Mouse (Mus musculus) left cerebral cortex, adult 9 months (tissue): ENCODE measurements around the gene Olfr168.
"Not testable (repeated sequence)": the region's sequence is repeated elsewhere in the genome, so short reads cannot be mapped to it uniquely, and the experiment has no call there.

Experiments used
- DNase-seq, 2 experiments: peaks; one replicate each; pipeline ENCODE4 v3.0.0; 2022; ENCODE audit warnings: low spot score in 2 of 2

Olfr168 gene

GRCm38 (mm10) chr16:19535455-19535854 is at the start of gene Olfr168:
Gene Olfr168, minus strand, starts transcription at chr16:19535555.
- no peak for DNase-seq

GRCm38 (mm10) chr16:19571709-19572108 is 36.4 kb upstream of the Olfr168 start, which contains the start of gene Olfr169:
Gene Olfr169, minus strand, starts transcription at chr16:19571809.
- not testable (repeated sequence) for DNase-seq

- DNase-seq, result not testable (repeated sequence)
Observed at GRCm38 (mm10) chr16:19553429-19553828, 18.1 kb upstream of the Olfr168 start.

- not testable (repeated sequence) for DNase-seq
Observed at GRCm38 (mm10) chr16:19552246-19552645, 16.9 kb upstream of the Olfr168 start.

DNA sequence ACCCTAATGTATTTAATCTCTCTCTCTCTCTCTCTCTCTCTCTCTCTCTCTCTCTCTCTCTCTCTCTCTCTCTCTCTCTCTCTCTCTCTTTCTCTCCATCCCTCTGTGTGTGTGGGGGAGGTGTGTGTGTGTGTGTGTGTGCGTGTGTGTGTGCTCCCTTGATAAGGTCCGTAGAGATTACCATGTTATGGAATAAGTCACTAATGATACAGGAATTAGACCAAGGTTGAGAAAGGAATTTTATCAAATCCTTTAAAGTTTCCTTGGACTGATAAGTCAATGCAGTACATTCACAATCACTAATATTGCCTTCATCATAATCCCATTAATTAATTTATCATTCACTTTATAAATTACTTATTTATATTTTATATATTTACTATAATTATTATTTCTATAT is 13.2 kb downstream of the Olfr168 start, which contains the start of gene Olfr167:
Gene Olfr167, minus strand, starts transcription at position 101 of the 400 bp plus-strand sequence.
- DNase-seq, result no peak

GRCm38 (mm10) chr16:19483394-19483793 is 52.0 kb downstream of the Olfr168 start, which contains the start of gene Olfr166:
Gene Olfr166, plus strand, starts transcription at chr16:19483694.
- no peak for DNase-seq
